Comparison of ENCODE assay signal across 9 mouse cellular contexts in genomic region chr19:10000330-10000729, GRCm38 (mm10). TPM values are rescaled to one million over a fixed set of nuclear protein-coding genes. Genes with fewer than 3 reads are reported as not detected.
DNase-seq lines count a peak whose midpoint lies in the region; ATAC-seq and TF ChIP-seq lines count a peak whose summit lies in the region.
"Had no signal": no experiment of that assay in that cellular context is flagged by ENCODE, and none has a peak within 500 bp of the region (broad histone marks: within the 10 kb centered on the region; RNA-seq: fewer than 3 reads in every experiment).

No protein-coding gene starts in this region.

- intact Hi-C loops in left cerebral cortex, postnatal 25 days (cut with DNase I): loop anchor here (1.0 to 2.0 kb wide), 3 partner anchors 22 to 198 kb away; no protein-coding TSS in a partner anchor

- H3K27me3 ChIP-seq in hindbrain, embryonic 13.5 days: no peaks in the 10 kb centered on the region
- 0 out of 2 replicates have a peak, but pooled peaks cover 4% of the 10 kb centered on the region for H3K27me3 ChIP-seq in hindbrain, embryonic 12.5 days
- H3K27me3 ChIP-seq in hindbrain, embryonic 14.5 days (ENCODE audit: control insufficient read depth, insufficient read depth, low read length): no peaks in the 10 kb centered on the region
- H3K27me3 ChIP-seq in liver, postnatal 0 days (ENCODE audit: insufficient read depth, low read length): no peaks in the 10 kb centered on the region
- H3K27me3 ChIP-seq: limb, embryonic 12.5 days had no signal

- TF ChIP-seq CTCF in liver, postnatal 0 days (IDR thresholded peaks at IDR 0.05; ENCODE audit: low read depth): peak; percentile 95

- no peak overlapping the region for H3K4me3 ChIP-seq in hindbrain, embryonic 13.5 days
- no peak overlapping the region for H3K4me3 ChIP-seq in hindbrain, embryonic 12.5 days
- no peak overlapping the region for H3K4me3 ChIP-seq in hindbrain, embryonic 14.5 days (replicated peaks; ENCODE audit: low read length)
- no peak overlapping the region for H3K4me3 ChIP-seq in liver, postnatal 0 days (ENCODE audit: low read depth, low read length)
- H3K4me3 ChIP-seq: limb, embryonic 12.5 days had no signal

- no peak overlapping the region for H3K4me2 ChIP-seq in hindbrain, embryonic 13.5 days
- H3K4me2 ChIP-seq in hindbrain, embryonic 12.5 days (replicated peaks): no peak overlapping the region
- no peak overlapping the region for H3K4me2 ChIP-seq in hindbrain, embryonic 14.5 days (replicated peaks)
- H3K4me2 ChIP-seq in liver, postnatal 0 days (ENCODE audit: low read depth, low read length): no peak overlapping the region
- H3K4me2 ChIP-seq: limb, embryonic 12.5 days had no signal

- H3K4me1 ChIP-seq in hindbrain, embryonic 13.5 days (replicated peaks): no peaks in the 10 kb centered on the region
- no peaks in the 10 kb centered on the region for H3K4me1 ChIP-seq in hindbrain, embryonic 12.5 days
- H3K4me1 ChIP-seq in hindbrain, embryonic 14.5 days (replicated peaks; ENCODE audit: control insufficient read depth, insufficient read depth, low read length): no peaks in the 10 kb centered on the region
- H3K4me1 ChIP-seq in liver, postnatal 0 days (ENCODE audit: insufficient read depth): no peaks in the 10 kb centered on the region
- H3K4me1 ChIP-seq: limb, embryonic 12.5 days had no signal

- TF ChIP-seq EP300 in liver, postnatal 0 days (IDR thresholded peaks at IDR 0.05; ENCODE audit: low read depth): no peak

- 30% methylated on average over 3 of the region's 3 CpGs for WGBS in hindbrain, embryonic 13.5 days
- WGBS in hindbrain, embryonic 12.5 days: 22% methylated on average over 3 of the region's 3 CpGs
- WGBS in hindbrain, embryonic 14.5 days: 37% methylated on average over 3 of the region's 3 CpGs
- WGBS in liver, postnatal 0 days (ENCODE audit: insufficient replicate concordance): 26% methylated on average over 3 of the region's 3 CpGs

- H3K9me3 ChIP-seq in hindbrain, embryonic 13.5 days: 0 out of 2 replicates have a peak, but pooled peaks cover 3% of the 10 kb centered on the region
- H3K9me3 ChIP-seq in hindbrain, embryonic 12.5 days (replicated peaks): no peaks in the 10 kb centered on the region
- no peaks in the 10 kb centered on the region for H3K9me3 ChIP-seq in hindbrain, embryonic 14.5 days (ENCODE audit: control insufficient read depth, low read length)
- H3K9me3 ChIP-seq in liver, postnatal 0 days (ENCODE audit: low read length): 0 out of 2 replicates have a peak, but pooled peaks cover 3% of the 10 kb centered on the region

- H3K27ac ChIP-seq in hindbrain, embryonic 13.5 days: no peak overlapping the region
- no peak overlapping the region for H3K27ac ChIP-seq in hindbrain, embryonic 12.5 days
- H3K27ac ChIP-seq in hindbrain, embryonic 14.5 days: no peak overlapping the region
- H3K27ac ChIP-seq in liver, postnatal 0 days (ENCODE audit: low read depth): no peak overlapping the region
- H3K27ac ChIP-seq: limb, embryonic 12.5 days had no signal

- no peaks in the 10 kb centered on the region for H3K36me3 ChIP-seq in hindbrain, embryonic 13.5 days
- H3K36me3 ChIP-seq in hindbrain, embryonic 12.5 days: no peaks in the 10 kb centered on the region
- H3K36me3 ChIP-seq in hindbrain, embryonic 14.5 days (replicated peaks; ENCODE audit: control insufficient read depth, insufficient read depth): no peaks in the 10 kb centered on the region
- no peaks in the 10 kb centered on the region for H3K36me3 ChIP-seq in liver, postnatal 0 days (replicated peaks; ENCODE audit: insufficient read depth, low read length)
- H3K36me3 ChIP-seq: limb, embryonic 12.5 days had no signal

- peak; percentile 60 for DNase-seq in Muller cell, postnatal 12 days (ENCODE audit: inconsistent ontology term)
- peak; percentile 69 for DNase-seq in hindbrain, embryonic 14.5 days (ENCODE audit: low spot score)
- DNase-seq in liver, postnatal 0 days: no peak
- DNase-seq in left cerebral cortex, postnatal 25 days (ENCODE audit: low spot score in 2 of 2): no peak
- no peak for DNase-seq in gastrocnemius, adult 18-20 months (ENCODE audit: low spot score)
- DNase-seq in cerebellum, adult 9-10 months: no peak

- no peak overlapping the region for H3K9ac ChIP-seq in hindbrain, embryonic 13.5 days
- no peak overlapping the region for H3K9ac ChIP-seq in hindbrain, embryonic 12.5 days
- no peak overlapping the region for H3K9ac ChIP-seq in hindbrain, embryonic 14.5 days
- H3K9ac ChIP-seq in liver, postnatal 0 days (replicated peaks): no peak overlapping the region
- H3K9ac ChIP-seq: limb, embryonic 12.5 days had no signal

- 0 out of 2 replicates have a peak, but pooled peaks have one; percentile 53 for ATAC-seq in hindbrain, embryonic 13.5 days (ENCODE audit: low FRiP score)
- ATAC-seq in hindbrain, embryonic 12.5 days (ENCODE audit: low FRiP score): no peak
- ATAC-seq in hindbrain, embryonic 14.5 days (ENCODE audit: low FRiP score): 0 out of 2 replicates have a peak, but pooled peaks have one; percentile 53
- peak; percentile 73 for ATAC-seq in liver, postnatal 0 days

RNA-seq across cellular contexts. Expression of gene Best1, which starts 1.1 kb away (rescaled TPM):
- polyA plus RNA-seq in hindbrain, embryonic 13.5 days (2015; fragmentation: Nextera tagmentation; extraction: Ambion mirVana): 1.5 and 1.7 TPM in 2 replicates
- 0.94 and 1.1 TPM in 2 replicates for polyA plus RNA-seq in hindbrain, embryonic 12.5 days (2016; fragmentation: Nextera tagmentation; extraction: Ambion mirVana)
- 2.3 and 2.6 TPM in 2 replicates for polyA plus RNA-seq in hindbrain, embryonic 14.5 days (2014; fragmentation: Nextera tagmentation; extraction: Ambion mirVana)
- polyA plus RNA-seq in liver, postnatal 0 days (2015; fragmentation: Nextera tagmentation; extraction: Ambion mirVana): 0.08 and 0.13 TPM in 2 replicates
- total RNA-seq in left cerebral cortex, postnatal 25 days (2021): under 1 TPM; 0.78 to 0.83 TPM
- total RNA-seq in gastrocnemius, adult 18-20 months (2021): under 1 TPM; 0.11 to 0.24 TPM

RNA-seq across cellular contexts. Expression of gene Rab3il1, which starts 1.1 kb away (rescaled TPM):
- polyA plus RNA-seq in hindbrain, embryonic 13.5 days (2015; fragmentation: Nextera tagmentation; extraction: Ambion mirVana): 22.6 and 25.1 TPM in 2 replicates
- polyA plus RNA-seq in hindbrain, embryonic 12.5 days (2016; fragmentation: Nextera tagmentation; extraction: Ambion mirVana): 35.4 and 40.0 TPM in 2 replicates
- polyA plus RNA-seq in hindbrain, embryonic 14.5 days (2014; fragmentation: Nextera tagmentation; extraction: Ambion mirVana): 19.3 and 23.8 TPM in 2 replicates
- 74.9 and 80.9 TPM in 2 replicates for polyA plus RNA-seq in liver, postnatal 0 days (2015; fragmentation: Nextera tagmentation; extraction: Ambion mirVana)
- total RNA-seq in left cerebral cortex, postnatal 25 days (2021): 1 to 10 TPM; 9.4 to 9.5 TPM
- 1 to 10 TPM; 3.0 to 4.5 TPM for total RNA-seq in gastrocnemius, adult 18-20 months (2021)

RNA-seq across cellular contexts. Expression of gene Fth1, which starts 19.9 kb away (rescaled TPM):
- 1,535 and 1,618 TPM in 2 replicates for polyA plus RNA-seq in hindbrain, embryonic 13.5 days (2015; fragmentation: Nextera tagmentation; extraction: Ambion mirVana)
- polyA plus RNA-seq in hindbrain, embryonic 12.5 days (2016; fragmentation: Nextera tagmentation; extraction: Ambion mirVana): 1,445 and 1,581 TPM in 2 replicates
- 1,735 and 1,844 TPM in 2 replicates for polyA plus RNA-seq in hindbrain, embryonic 14.5 days (2014; fragmentation: Nextera tagmentation; extraction: Ambion mirVana)
- 4,793 and 5,083 TPM in 2 replicates for polyA plus RNA-seq in liver, postnatal 0 days (2015; fragmentation: Nextera tagmentation; extraction: Ambion mirVana)
- total RNA-seq in left cerebral cortex, postnatal 25 days (2021): 1,000 to 10,000 TPM; 2,053 to 2,068 TPM
- 1,000 to 10,000 TPM; 2,098 to 2,234 TPM for total RNA-seq in gastrocnemius, adult 18-20 months (2021)

RNA-seq across cellular contexts. Expression of gene Fads3, which starts 41.0 kb away (rescaled TPM):
- polyA plus RNA-seq in hindbrain, embryonic 13.5 days (2015; fragmentation: Nextera tagmentation; extraction: Ambion mirVana): 15.2 and 18.0 TPM in 2 replicates
- polyA plus RNA-seq in hindbrain, embryonic 12.5 days (2016; fragmentation: Nextera tagmentation; extraction: Ambion mirVana): 13.1 and 16.6 TPM in 2 replicates
- polyA plus RNA-seq in hindbrain, embryonic 14.5 days (2014; fragmentation: Nextera tagmentation; extraction: Ambion mirVana): 24.7 and 25.7 TPM in 2 replicates
- polyA plus RNA-seq in liver, postnatal 0 days (2015; fragmentation: Nextera tagmentation; extraction: Ambion mirVana): 1.7 and 2.0 TPM in 2 replicates
- 10 to 100 TPM; 31.1 to 31.5 TPM for total RNA-seq in left cerebral cortex, postnatal 25 days (2021)
- total RNA-seq in gastrocnemius, adult 18-20 months (2021): 1 to 10 TPM; 2.2 to 5.7 TPM

Comparison
In these comparisons a context has a peak if more than half of its experiments do, and no peak if none do; other contexts are left out.
1. DNase-seq: peak in Muller cell, postnatal 12 days (single experiment) and hindbrain, embryonic 14.5 days (single experiment); none in liver, postnatal 0 days (single experiment), left cerebral cortex, postnatal 25 days (0 of 2), gastrocnemius, adult 18-20 months (single experiment) and cerebellum, adult 9-10 months (single experiment).